Mouse (Mus musculus) liver, embryonic 14.5 days (tissue): ENCODE data around the gene Myo1c. TPM values are rescaled to one million over a fixed set of nuclear protein-coding genes. Genes with fewer than 3 reads are reported as not detected.

ENCODE experiments used
- ATAC-seq: fragments of 200-750 bp; cut with Nextera tagmentation; 2 replicates; pipeline ENCODE4 v1.8.0; 2017; ENCODE audit warnings: moderate number of reproducible peaks, mild to moderate bottlenecking, moderate library complexity; ENCODE audit not compliant: insufficient read depth
- DNase-seq, 3 experiments: peaks; one replicate each; pipeline ENCODE4 v3.0.0-alpha.2; 2012 to 2013; ENCODE audit warnings: low read depth in 3 of 3, low spot score in 3 of 3
- H3K27ac ChIP-seq: fragments of 300-500 bp; sonication (generic); 2 replicates; pipeline ENCODE4 v1.5.1; 2014; ENCODE audit warnings: moderate library complexity, mild to moderate bottlenecking, control low read depth, inconsistent platforms
- H3K27me3 ChIP-seq: fragments of 300-500 bp; sonication (generic); 2 replicates; pipeline ENCODE4 v1.6.1; 2014; ENCODE audit warnings: mild to moderate bottlenecking, low read length, moderate library complexity; ENCODE audit not compliant: control insufficient read depth, insufficient read depth
- H3K36me3 ChIP-seq: fragments of 300-500 bp; sonication (generic); replicated peaks from 2 replicates; pipeline ENCODE4 v1.6.1; 2014; ENCODE audit warnings: low read depth; ENCODE audit not compliant: control insufficient read depth, insufficient read depth
- H3K4me1 ChIP-seq, 2 experiments: fragments of 200-500 bp in 1 of 2; fragments of 300-500 bp in 1 of 2; sonication (generic) in 1 of 2; replicated peaks; 2 replicates each; pipeline ENCODE4 v1.6.1; 2012 to 2014; ENCODE audit warnings: antibody characterized with exemption in 1 of 2, inconsistent platforms in 1 of 2, low read length in 1 of 2; ENCODE audit not compliant: control insufficient read depth in 2 of 2, insufficient read depth in 2 of 2
- H3K4me2 ChIP-seq: fragments of 300-500 bp; sonication (generic); 2 replicates; pipeline ENCODE4 v1.6.1; 2014; ENCODE audit warnings: low read depth, mild to moderate bottlenecking, control low read depth, moderate library complexity
- H3K4me3 ChIP-seq, 2 experiments: fragments of 200-500 bp in 1 of 2; fragments of 300-500 bp in 1 of 2; sonication (generic) in 1 of 2; 2 replicates each; pipeline ENCODE4 v1.5.1; 2012 to 2014; ENCODE audit warnings: low read depth in 2 of 2, low read length in 2 of 2, mild to moderate bottlenecking in 2 of 2, control low read depth in 1 of 2, inconsistent platforms in 1 of 2, moderate library complexity in 1 of 2; ENCODE audit not compliant: insufficient read depth in 1 of 2
- H3K9ac ChIP-seq: fragments of 300-500 bp; sonication (generic); replicated peaks from 2 replicates; pipeline ENCODE4 v1.6.1; 2014; ENCODE audit warnings: mild to moderate bottlenecking, control low read depth, moderate library complexity
- H3K9me3 ChIP-seq: fragments of 300-500 bp; sonication (generic); 2 replicates; pipeline ENCODE4 v1.6.1; 2016; ENCODE audit warnings: low read length, mixed read lengths; ENCODE audit not compliant: control insufficient read depth
- CTCF ChIP-seq: IDR thresholded peaks from 2 replicates; pipeline ENCODE4 v1.5.1; 2016; ENCODE audit warnings: antibody characterized with exemption, low read depth, control low read depth
- EP300 ChIP-seq: IDR thresholded peaks from 2 replicates; pipeline ENCODE4 v1.6.1; 2016; ENCODE audit warnings: antibody characterized with exemption, low read depth
- WGBS: fragments of 180-500 bp; shearing (Covaris S2); extraction: QIAGEN DNeasy Blood & Tissue Kit; methylation state at CpG from one replicate; pipeline ENCODE4 v1.1.7; 2014; ENCODE audit not compliant: insufficient replicate concordance; 5-methylcytosine and 5-hydroxymethylcytosine counted together
- polyA plus RNA-seq, 2 experiments: library from polyadenylated mRNA; depleted of rRNA in 1 of 2; stranded (reverse) in 1 of 2; unstranded in 1 of 2; fragments of >200 nt; fragmentation: Nextera tagmentation in 1 of 2; extraction: Ambion mirVana in 1 of 2; gene quantifications; 2 replicates each; pipeline versions ENCODE4 v1.2.1 to v1.2.3; 2012 to 2014

Gene Myo1c
- polyA plus RNA-seq, 2 experiments = 12.6 to 14.4 TPM

DNA sequence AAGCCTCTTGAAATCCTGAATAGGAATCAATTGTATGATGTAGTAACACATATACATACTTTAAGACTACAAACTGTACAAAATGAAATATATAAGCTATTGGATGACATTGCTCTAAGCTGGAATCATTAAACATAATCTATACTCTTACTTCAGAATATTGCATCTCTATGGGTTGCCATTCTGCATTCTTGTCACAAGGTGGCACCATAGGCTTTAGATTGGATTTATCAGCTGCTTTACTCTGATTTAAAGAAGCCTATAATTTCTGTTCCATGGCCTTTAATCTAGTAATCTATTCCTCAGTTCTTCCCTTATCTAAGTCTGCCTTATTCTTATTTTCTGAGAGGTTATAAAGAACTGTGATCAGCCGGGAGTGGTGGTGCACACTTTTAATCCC lies 63.6 kb downstream of the Myo1c start:
- no peaks in the 10 kb centered on the region for H3K4me1 ChIP-seq
- TF ChIP-seq CTCF (peak; percentile 65), EP300 (no peak)
- WGBS = 57% methylated on average over 1 of the region's 1 CpGs
- H3K27me3 ChIP-seq = no peaks in the 10 kb centered on the region
- no peaks in the 10 kb centered on the region for H3K36me3 ChIP-seq
- H3K4me2 ChIP-seq = no peak overlapping the region
- H3K4me3 ChIP-seq = no peak overlapping the region
- ATAC-seq = no peak
- no peak overlapping the region for H3K9ac ChIP-seq
- no peaks in the 10 kb centered on the region for H3K9me3 ChIP-seq
- H3K27ac ChIP-seq = no peak overlapping the region
- DNase-seq = peak; percentile 11 to 23 (median 15)

DNA sequence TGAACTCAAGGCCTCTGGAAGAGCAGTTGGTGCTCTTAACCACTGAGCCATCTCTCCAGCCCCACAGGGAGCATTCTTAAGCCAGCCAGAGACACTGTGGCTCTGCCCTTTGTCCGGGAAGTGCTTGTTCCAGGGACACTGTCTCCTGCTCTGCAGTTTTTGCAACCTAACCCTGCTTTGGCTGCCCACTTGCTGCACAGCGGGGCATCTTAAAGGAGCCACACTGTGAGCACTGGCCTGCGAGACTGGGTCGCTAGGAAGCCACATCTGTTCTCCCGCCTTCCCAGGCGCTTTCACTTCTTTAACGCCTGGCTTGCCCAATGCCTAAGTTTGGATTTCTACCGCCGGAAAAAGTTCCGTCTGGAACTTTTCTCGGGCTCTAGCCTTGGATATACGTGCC lies 65.3 kb downstream of the Myo1c start:
- Histone ChIP-seq H3K9me3 (no peaks in the 10 kb centered on the region), H3K4me1 (no peaks in the 10 kb centered on the region), H3K4me2 (no peak overlapping the region), H3K27ac (no peak overlapping the region), H3K27me3 (no peaks in the 10 kb centered on the region), H3K4me3 (no peak overlapping the region), H3K9ac (no peak overlapping the region), H3K36me3 (no peaks in the 10 kb centered on the region)
- DNase-seq = no peak
- WGBS = 54% methylated on average over 12 of the region's 12 CpGs
- TF ChIP-seq EP300 (no peak), CTCF (no peak)
- ATAC-seq = no peak

DNA sequence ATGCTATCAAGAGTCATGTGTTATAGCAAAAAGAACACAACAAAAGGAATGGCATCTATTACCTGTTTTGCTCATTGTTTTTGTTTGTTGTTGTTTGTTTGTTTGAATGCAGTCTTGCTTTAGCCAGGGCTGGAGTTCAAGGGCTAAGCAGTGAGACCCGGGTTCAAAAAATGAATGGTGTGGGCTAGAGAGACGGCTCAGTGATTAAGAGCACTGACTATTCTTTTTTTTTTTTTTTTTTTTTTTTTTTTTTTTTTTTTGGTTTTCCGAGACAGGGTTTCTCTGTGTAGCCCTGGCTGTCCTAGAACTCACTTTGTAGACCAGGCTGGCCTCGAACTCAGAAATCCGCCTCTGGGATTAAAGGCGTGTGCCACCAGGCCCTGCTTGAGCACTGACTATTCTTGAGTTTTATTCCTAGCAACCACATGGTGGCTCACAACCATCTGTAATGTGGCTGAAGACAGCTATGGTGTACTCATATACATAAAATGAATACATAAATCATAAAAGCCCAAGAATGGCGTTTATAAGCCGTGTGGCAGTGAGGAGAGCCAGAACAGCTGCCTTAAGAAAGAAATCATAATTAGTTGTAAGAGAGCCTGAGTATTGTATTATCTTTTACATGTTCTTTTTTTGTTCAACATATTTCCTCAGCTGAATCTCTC lies 66.5 kb downstream of the Myo1c start:
- H3K4me1 ChIP-seq = no peaks in the 10 kb centered on the region
- WGBS = 72% methylated on average over 8 of the region's 8 CpGs
- H3K9me3 ChIP-seq = no peaks in the 10 kb centered on the region
- H3K4me2 ChIP-seq = no peak overlapping the region
- DNase-seq (no peak), ATAC-seq (no peak)
- TF ChIP-seq CTCF (no peak), EP300 (no peak)
- H3K4me3 ChIP-seq = no peak overlapping the region
- no peaks in the 10 kb centered on the region for H3K36me3 ChIP-seq
- H3K27me3 ChIP-seq = no peaks in the 10 kb centered on the region
- no peak overlapping the region for H3K9ac ChIP-seq
- no peak overlapping the region for H3K27ac ChIP-seq

DNA sequence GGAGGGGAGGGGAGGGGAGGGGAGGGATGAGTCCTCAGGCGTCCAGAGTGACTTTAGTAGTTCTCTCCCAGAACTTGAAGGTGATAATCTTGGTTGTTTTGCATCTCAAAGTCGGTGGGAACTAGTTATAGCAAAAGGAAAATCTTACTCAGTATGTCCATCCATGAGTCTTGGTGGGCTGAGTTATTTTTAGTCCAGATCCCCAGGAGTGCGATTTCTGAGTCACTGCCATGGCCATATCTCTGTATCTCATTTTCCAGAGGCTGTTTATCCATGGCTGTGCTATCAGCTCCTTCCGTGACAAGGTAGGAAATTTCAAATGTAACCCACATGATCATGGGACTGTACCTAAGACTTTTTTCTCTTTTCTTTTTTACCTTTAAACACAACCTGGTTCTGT lies 72.0 kb downstream of the Myo1c start:
- TF ChIP-seq EP300 (no peak), CTCF (no peak)
- WGBS = 22% methylated on average over 4 of the region's 4 CpGs
- no peak overlapping the region for H3K9ac ChIP-seq
- no peaks in the 10 kb centered on the region for H3K4me1 ChIP-seq
- no peak overlapping the region for H3K27ac ChIP-seq
- no peaks in the 10 kb centered on the region for H3K9me3 ChIP-seq
- H3K36me3 ChIP-seq = no peaks in the 10 kb centered on the region
- H3K4me2 ChIP-seq = no peak overlapping the region
- no peak overlapping the region for H3K4me3 ChIP-seq
- no peaks in the 10 kb centered on the region for H3K27me3 ChIP-seq
- DNase-seq = no peak
- ATAC-seq = no peak

Other genes starting within 250 kb of the Myo1c start
- gene Serpinf1, start 227.8 kb upstream of the Myo1c start, polyA plus RNA-seq (2012; rRNA removed) = 104 and 128 TPM in 2 replicates
- 145 and 166 TPM in 2 replicates for gene Serpinf1, start 227.8 kb upstream of the Myo1c start, polyA plus RNA-seq (2014; fragmentation: Nextera tagmentation; extraction: Ambion mirVana)
- 474 and 506 TPM in 2 replicates for gene Serpinf2, start 210.9 kb upstream of the Myo1c start, polyA plus RNA-seq (2012; rRNA removed)
- 304 and 336 TPM in 2 replicates for gene Serpinf2, start 210.9 kb upstream of the Myo1c start, polyA plus RNA-seq (2014; fragmentation: Nextera tagmentation; extraction: Ambion mirVana)
- gene Wdr81, start 195.8 kb upstream of the Myo1c start, polyA plus RNA-seq (2012; rRNA removed) = 15.3 and 16.4 TPM in 2 replicates
- gene Wdr81, start 195.8 kb upstream of the Myo1c start, polyA plus RNA-seq (2014; fragmentation: Nextera tagmentation; extraction: Ambion mirVana) = 14.6 and 15.8 TPM in 2 replicates
- gene Tlcd2, start 188.8 kb upstream of the Myo1c start, polyA plus RNA-seq (2012; rRNA removed) = 7.3 and 8.2 TPM in 2 replicates
- gene Tlcd2, start 188.8 kb upstream of the Myo1c start, polyA plus RNA-seq (2014; fragmentation: Nextera tagmentation; extraction: Ambion mirVana) = 11.9 and 13.0 TPM in 2 replicates
- gene Prpf8, start 163.7 kb upstream of the Myo1c start, polyA plus RNA-seq (2012; rRNA removed) = 34.2 and 38.1 TPM in 2 replicates
- gene Prpf8, start 163.7 kb upstream of the Myo1c start, polyA plus RNA-seq (2014; fragmentation: Nextera tagmentation; extraction: Ambion mirVana) = 34.2 and 42.2 TPM in 2 replicates
- gene Rilp, start 140.4 kb upstream of the Myo1c start, polyA plus RNA-seq (2012; rRNA removed) = 1.6 and 1.7 TPM in 2 replicates
- 2.0 and 2.4 TPM in 2 replicates for gene Rilp, start 140.4 kb upstream of the Myo1c start, polyA plus RNA-seq (2014; fragmentation: Nextera tagmentation; extraction: Ambion mirVana)
- gene Scarf1, start 137.0 kb upstream of the Myo1c start, polyA plus RNA-seq (2012; rRNA removed) = 2.4 and 2.6 TPM in 2 replicates
- gene Scarf1, start 137.0 kb upstream of the Myo1c start, polyA plus RNA-seq (2014; fragmentation: Nextera tagmentation; extraction: Ambion mirVana) = 1.1 and 2.0 TPM in 2 replicates
- gene Slc43a2, start 118.8 kb upstream of the Myo1c start, polyA plus RNA-seq (2012; rRNA removed) = 2.7 and 3.0 TPM in 2 replicates
- gene Slc43a2, start 118.8 kb upstream of the Myo1c start, polyA plus RNA-seq (2014; fragmentation: Nextera tagmentation; extraction: Ambion mirVana) = 2.4 and 2.8 TPM in 2 replicates
- 18.1 and 25.5 TPM in 2 replicates for gene Pitpna, start 62.4 kb upstream of the Myo1c start, polyA plus RNA-seq (2012; rRNA removed)
- gene Pitpna, start 62.4 kb upstream of the Myo1c start, polyA plus RNA-seq (2014; fragmentation: Nextera tagmentation; extraction: Ambion mirVana) = 32.3 and 35.4 TPM in 2 replicates
- gene Inpp5k, start 19.5 kb upstream of the Myo1c start, polyA plus RNA-seq (2012; rRNA removed) = 10.8 and 13.0 TPM in 2 replicates
- 16.3 and 17.0 TPM in 2 replicates for gene Inpp5k, start 19.5 kb upstream of the Myo1c start, polyA plus RNA-seq (2014; fragmentation: Nextera tagmentation; extraction: Ambion mirVana)
- gene Crk, start 28.8 kb downstream of the Myo1c start, polyA plus RNA-seq (2012; rRNA removed) = 15.0 and 20.1 TPM in 2 replicates
- gene Crk, start 28.8 kb downstream of the Myo1c start, polyA plus RNA-seq (2014; fragmentation: Nextera tagmentation; extraction: Ambion mirVana) = 24.5 and 27.7 TPM in 2 replicates
- gene Ywhae, start 82.4 kb downstream of the Myo1c start, polyA plus RNA-seq (2012; rRNA removed) = 127 and 175 TPM in 2 replicates
- gene Ywhae, start 82.4 kb downstream of the Myo1c start, polyA plus RNA-seq (2014; fragmentation: Nextera tagmentation; extraction: Ambion mirVana) = 231 and 245 TPM in 2 replicates
- gene Doc2b, start 145.5 kb downstream of the Myo1c start, polyA plus RNA-seq (2012; rRNA removed) = 0.01 and 0.02 TPM in 2 replicates
- gene Doc2b, start 145.5 kb downstream of the Myo1c start, polyA plus RNA-seq (2014; fragmentation: Nextera tagmentation; extraction: Ambion mirVana) = not detected in 2 replicates